Mouse (Mus musculus) stomach, postnatal 0 days (tissue): ENCODE results near the gene Celsr2.

Source experiments
- CTCF ChIP-seq: IDR thresholded peaks from 2 replicates; pipeline ENCODE4 v1.5.1; 2016; ENCODE audit warnings: antibody characterized with exemption, low read depth, mild to moderate bottlenecking, moderate library complexity
- EP300 ChIP-seq: optimal IDR thresholded peaks from 2 replicates; pipeline ENCODE3; 2016; ENCODE audit warnings: antibody characterized with exemption

DNA sequence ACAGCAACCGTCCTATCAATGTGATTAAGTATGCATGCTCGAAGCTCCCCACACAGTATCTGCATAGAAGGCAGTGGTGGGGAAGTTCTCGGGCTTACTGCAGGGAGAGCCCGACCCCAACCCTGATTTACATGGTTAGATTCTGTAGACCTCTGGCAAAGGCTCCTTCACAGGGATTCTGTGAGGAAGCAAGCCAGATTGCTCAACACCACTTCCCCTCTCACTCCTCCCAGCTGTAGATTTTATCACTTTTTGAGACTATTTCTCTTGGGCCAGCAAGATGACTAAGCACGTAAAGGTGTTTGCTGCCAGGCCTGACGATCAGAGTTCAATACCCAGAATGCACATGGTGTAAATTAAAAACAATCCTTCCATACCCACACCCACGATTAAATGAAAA is 69.5 kb downstream of the Celsr2 start:
- TF ChIP-seq CTCF (no peak), EP300 (no peak)
